Mouse (Mus musculus): ENCODE results near the gene Atg2b. TPM values are rescaled to one million over a fixed set of nuclear protein-coding genes. Genes with fewer than 3 reads are reported as not detected.

Gene Atg2b
- total RNA-seq, 2 experiments from 2014 or later: 43.9 to 45.3 TPM

Other genes starting within 250 kb of the Atg2b start
- 100 to 1,000 TPM; 156 to 157 TPM for gene D430019H16Rik, start 231.4 kb downstream of the Atg2b start, total RNA-seq (2021)
- under 1 TPM; 0.28 to 0.65 TPM for gene Bdkrb2, start 122.0 kb downstream of the Atg2b start, total RNA-seq (2021)
- gene Bdkrb1, start 82.1 kb downstream of the Atg2b start, total RNA-seq (2021): not detected
- 10 to 100 TPM; 13.6 TPM for gene Gskip, start 382 bp downstream of the Atg2b start, total RNA-seq (2021)
- gene Ak7, start 20.8 kb upstream of the Atg2b start, total RNA-seq (2021): under 1 TPM; 0.36 to 0.41 TPM
- gene Papola, start 99.5 kb upstream of the Atg2b start, total RNA-seq (2021): 100 to 1,000 TPM; 130 TPM